8 mouse cellular contexts compared by ENCODE assay signal in genomic region chr13:5804381-5804941, GRCm38 (mm10). TPM values are rescaled to one million over a fixed set of nuclear protein-coding genes. Genes with fewer than 3 reads are reported as not detected.
DNase-seq lines count a peak whose midpoint lies in the region; ATAC-seq lines count a peak whose summit lies in the region.

No protein-coding gene starts in this region.

- peak; percentile 54 for ATAC-seq in CD4-positive, CD25-positive, alpha-beta regulatory T cell, adult 4 months
- ATAC-seq in granulocyte monocyte progenitor cell, adult 5-6 weeks (replicated peaks; ENCODE audit: poor library complexity, severe bottlenecking): peak; percentile 33

- intact Hi-C loops in heart, postnatal 36 days (cut with DNase I): loop anchor here (5.0 kb wide), 2 partner anchors 92 to 1032 kb away; no protein-coding TSS in a partner anchor

- peak; percentile 62 for DNase-seq in heart, adult 8-10 months (ENCODE audit: low spot score)
- DNase-seq in heart, postnatal 36 days: no peak
- DNase-seq in lung, postnatal 10 days: peak; percentile 23
- no peak for DNase-seq in urinary bladder, adult 18-20 months (ENCODE audit: low spot score in 2 of 2)
- no peak for DNase-seq in gastrocnemius, postnatal 10 days
- no peak for DNase-seq in T-cell, adult 2 months (ENCODE audit: low spot score)

RNA-seq across cellular contexts. Expression of gene Klf6, which starts 56.8 kb away (rescaled TPM):
- total RNA-seq in heart, adult 8-10 months (2022): 10 to 100 TPM; 36.0 to 49.3 (median 42.0) TPM
- total RNA-seq in heart, postnatal 36 days (2021): 10 to 100 TPM; 52.0 to 65.6 TPM
- 100 to 1,000 TPM; 158 to 263 TPM for polyA plus RNA-seq in CD4-positive, CD25-positive, alpha-beta regulatory T cell, adult 4 months (2017; shearing (Covaris generic))
- total RNA-seq in granulocyte monocyte progenitor cell, adult 5-6 weeks (2014; fragmentation: Nextera tagmentation): 8.9 and 11.3 TPM in 2 replicates
- total RNA-seq in granulocyte monocyte progenitor cell, adult 5-6 weeks (2017): 59.3 and 73.1 TPM in 2 replicates
- 10 to 100 TPM; 33.5 to 36.5 TPM for total RNA-seq in gastrocnemius, postnatal 10 days (2021)

Comparison
In these comparisons a context has a peak if more than half of its experiments do, and no peak if none do; other contexts are left out.
1. DNase-seq: peak in heart, adult 8-10 months (single experiment) and lung, postnatal 10 days (single experiment); none in heart, postnatal 36 days (0 of 2), urinary bladder, adult 18-20 months (0 of 2), gastrocnemius, postnatal 10 days (single experiment) and T-cell, adult 2 months (single experiment).